Mouse (Mus musculus) liver, embryonic 16.5 days (tissue): ENCODE measurements around the gene Dok7. TPM values are rescaled to one million over a fixed set of nuclear protein-coding genes. Genes with fewer than 3 reads are reported as not detected.

Source experiments
- ATAC-seq: fragments of 200-750 bp; cut with Nextera tagmentation; 2 replicates; pipeline ENCODE4 v1.8.0; 2017; ENCODE audit warnings: low read depth, mild to moderate bottlenecking, moderate number of reproducible peaks, moderate library complexity
- H3K27ac ChIP-seq: fragments of 300-500 bp; sonication (generic); 2 replicates; pipeline ENCODE4 v1.5.1; 2014; ENCODE audit warnings: mild to moderate bottlenecking, low read length
- H3K27me3 ChIP-seq: fragments of 300-500 bp; sonication (generic); 2 replicates; pipeline ENCODE4 v1.6.1; 2014; ENCODE audit warnings: low read depth, low read length, mixed read lengths; ENCODE audit not compliant: control insufficient read depth, insufficient read depth
- H3K36me3 ChIP-seq: fragments of 300-500 bp; sonication (generic); 2 replicates; pipeline ENCODE4 v1.6.1; 2014; ENCODE audit warnings: mild to moderate bottlenecking; ENCODE audit not compliant: control insufficient read depth, insufficient read depth
- H3K4me1 ChIP-seq: fragments of 300-500 bp; sonication (generic); 2 replicates; pipeline ENCODE4 v1.6.1; 2014; ENCODE audit warnings: low read depth, low read length, mixed read lengths; ENCODE audit not compliant: control insufficient read depth
- H3K4me2 ChIP-seq: fragments of 300-500 bp; sonication (generic); 2 replicates; pipeline ENCODE4 v1.6.1; 2014; ENCODE audit warnings: low read depth, low read length, mixed read lengths
- H3K4me3 ChIP-seq: fragments of 300-500 bp; sonication (generic); 2 replicates; pipeline ENCODE4 v1.5.1; 2014; ENCODE audit warnings: low read depth, mild to moderate bottlenecking, low read length
- H3K9ac ChIP-seq: fragments of 300-500 bp; sonication (generic); 2 replicates; pipeline ENCODE4 v1.6.1; 2014; ENCODE audit warnings: low read depth, low read length
- H3K9me3 ChIP-seq: fragments of 300-500 bp; sonication (generic); replicated peaks from 2 replicates; pipeline ENCODE4 v1.6.1; 2016; ENCODE audit warnings: low read length; ENCODE audit not compliant: control insufficient read depth
- WGBS: fragments of 180-500 bp; shearing (Covaris S2); extraction: QIAGEN DNeasy Blood & Tissue Kit; methylation state at CpG from one replicate; pipeline ENCODE4 v1.1.7; 2014; ENCODE audit not compliant: insufficient replicate concordance; 5-methylcytosine and 5-hydroxymethylcytosine counted together
- polyA plus RNA-seq: library from polyadenylated mRNA; unstranded; fragments of >200 nt; fragmentation: Nextera tagmentation; extraction: Ambion mirVana; gene quantifications from 2 replicates; pipeline ENCODE4 v1.2.1, GENCODE M21; 2015

Gene Dok7
- polyA plus RNA-seq, 1 experiment from 2014 or later, result 0.19 TPM

DNA sequence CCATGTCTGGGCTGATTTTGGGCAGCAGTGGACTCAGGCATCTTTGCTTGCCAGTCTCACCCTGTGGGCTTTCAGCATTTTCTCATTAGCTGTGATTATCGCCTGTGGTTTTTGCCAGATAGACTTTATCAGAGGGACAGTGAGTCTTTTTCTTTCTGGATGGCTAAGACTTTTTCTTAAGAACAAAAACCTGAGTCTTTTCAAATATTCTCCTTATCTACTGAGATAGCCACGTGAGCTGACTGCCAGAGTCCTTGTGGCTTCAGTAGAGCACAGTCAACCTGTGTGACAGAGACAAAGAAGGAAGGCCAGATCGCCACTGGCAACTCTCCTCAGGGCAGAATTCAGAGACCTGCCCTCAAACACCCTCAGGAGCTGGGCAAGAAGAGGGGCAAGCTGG, 61.1 kb downstream of the Dok7 start:
- H3K9me3 ChIP-seq, result no peaks in the 10 kb centered on the region
- ATAC-seq, result no peak
- no peak overlapping the region for H3K4me2 ChIP-seq
- H3K27ac ChIP-seq, result no peak overlapping the region
- H3K4me3 ChIP-seq, result no peak overlapping the region
- no peak overlapping the region for H3K9ac ChIP-seq
- 27% methylated on average over 3 of the region's 3 CpGs for WGBS
- H3K27me3 ChIP-seq, result no peaks in the 10 kb centered on the region
- H3K36me3 ChIP-seq, result no peaks in the 10 kb centered on the region
- peaks cover 9% of the 10 kb centered on the region for H3K4me1 ChIP-seq

DNA sequence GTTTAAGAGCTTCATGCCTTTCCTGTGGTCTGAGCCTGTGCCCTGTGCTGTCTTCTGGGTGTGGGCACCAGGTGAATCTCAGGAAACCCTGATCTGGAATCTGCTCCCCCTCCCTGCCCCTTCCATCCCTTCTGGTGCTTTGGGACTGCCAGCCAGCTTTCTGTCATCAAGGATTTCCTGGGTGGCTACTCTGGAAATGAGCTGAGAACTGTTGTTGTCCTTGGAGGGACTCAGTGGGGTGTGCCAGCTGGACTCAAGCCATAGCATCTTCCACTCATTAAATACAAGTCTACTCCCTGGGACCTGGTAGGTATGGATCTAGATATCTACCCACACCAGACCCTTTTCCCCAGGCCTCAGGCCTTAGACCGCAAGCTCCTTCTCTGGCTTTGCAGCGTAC, 61.9 kb downstream of the Dok7 start:
- 87% methylated on average over 2 of the region's 2 CpGs for WGBS
- Histone ChIP-seq H3K4me1 (peaks cover 9% of the 10 kb centered on the region), H3K36me3 (no peaks in the 10 kb centered on the region), H3K27me3 (no peaks in the 10 kb centered on the region), H3K9me3 (no peaks in the 10 kb centered on the region), H3K4me3 (no peak overlapping the region), H3K9ac (no peak overlapping the region), H3K27ac (no peak overlapping the region), H3K4me2 (no peak overlapping the region)
- ATAC-seq, result no peak

DNA sequence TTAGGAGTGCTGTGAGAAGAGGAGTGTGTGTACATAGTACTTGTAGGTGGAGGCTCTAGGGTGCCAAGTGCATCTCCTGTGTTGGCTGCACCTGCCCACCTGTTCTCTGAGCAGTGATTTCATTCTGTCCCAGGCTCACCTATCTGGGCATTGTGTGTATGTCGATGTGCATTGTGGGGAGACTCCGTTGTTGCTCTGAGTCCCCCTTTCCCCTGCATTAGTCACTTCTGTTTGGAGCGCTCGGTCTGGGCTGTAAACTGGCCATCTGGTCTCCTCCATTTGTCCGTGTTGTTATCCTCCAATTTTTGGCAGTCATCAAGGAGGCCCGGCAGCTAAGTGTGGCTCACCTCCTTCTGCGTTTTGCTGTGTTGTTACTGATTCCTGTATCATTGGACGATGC, 63.5 kb downstream of the Dok7 start:
- H3K27me3 ChIP-seq, result no peaks in the 10 kb centered on the region
- no peak for ATAC-seq
- 66% methylated on average over 8 of the region's 8 CpGs for WGBS
- H3K9ac ChIP-seq, result no peak overlapping the region
- H3K4me3 ChIP-seq, result no peak overlapping the region
- H3K36me3 ChIP-seq, result no peaks in the 10 kb centered on the region
- peaks cover 9% of the 10 kb centered on the region for H3K4me1 ChIP-seq
- no peaks in the 10 kb centered on the region for H3K9me3 ChIP-seq
- no peak overlapping the region for H3K4me2 ChIP-seq
- no peak overlapping the region for H3K27ac ChIP-seq

DNA sequence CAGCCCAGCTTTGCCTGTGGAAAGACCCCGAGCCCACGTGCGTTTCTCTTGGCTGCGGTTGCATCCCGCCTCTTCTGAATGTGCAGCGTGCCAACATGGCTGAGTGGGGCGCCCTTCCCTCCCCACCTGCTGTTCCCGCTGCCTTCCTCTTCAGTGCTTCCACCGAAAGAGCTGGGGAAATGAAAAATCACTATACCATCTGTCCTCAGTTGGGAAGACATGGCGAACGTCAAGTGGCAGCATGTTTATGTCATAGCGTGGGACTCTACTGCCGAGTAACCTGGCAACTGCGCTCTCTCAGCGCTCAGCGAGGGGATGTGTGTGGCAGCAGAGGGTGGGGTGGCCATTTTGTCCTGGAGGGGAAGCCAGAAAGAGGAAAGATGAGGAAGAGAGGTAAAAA, 72.6 kb downstream of the Dok7 start:
- 78% methylated on average over 16 of the region's 16 CpGs for WGBS
- Histone ChIP-seq H3K27me3 (no peaks in the 10 kb centered on the region), H3K27ac (no peak overlapping the region), H3K9me3 (no peaks in the 10 kb centered on the region), H3K4me3 (no peak overlapping the region), H3K36me3 (no peaks in the 10 kb centered on the region), H3K9ac (no peak overlapping the region), H3K4me1 (no peaks in the 10 kb centered on the region), H3K4me2 (no peak overlapping the region)
- no peak for ATAC-seq

DNA sequence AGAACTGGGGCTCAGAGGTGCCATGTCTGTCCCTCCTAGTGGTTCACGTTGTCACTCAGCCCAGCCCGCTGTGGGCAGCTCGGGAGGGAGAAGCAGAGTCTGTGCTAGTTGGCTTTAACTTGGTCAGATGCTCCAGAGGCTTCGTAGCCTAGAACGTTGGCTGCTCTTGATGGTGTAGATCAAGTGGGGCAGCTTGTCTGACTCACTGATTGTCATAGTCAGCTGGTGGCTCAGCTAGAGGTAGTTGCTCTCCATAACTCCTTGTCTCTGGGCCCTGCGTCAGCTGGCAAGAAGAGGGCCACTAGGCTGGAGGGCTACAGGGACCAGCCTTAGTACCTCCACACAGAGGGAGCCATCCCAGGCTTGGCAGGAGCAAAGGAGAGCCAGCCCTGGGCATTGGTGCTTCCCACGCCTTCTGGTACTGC, 73.2 kb downstream of the Dok7 start:
- H3K9ac ChIP-seq, result no peak overlapping the region
- ATAC-seq, result no peak
- no peak overlapping the region for H3K4me2 ChIP-seq
- no peak overlapping the region for H3K27ac ChIP-seq
- 78% methylated on average over 7 of the region's 7 CpGs for WGBS
- no peaks in the 10 kb centered on the region for H3K9me3 ChIP-seq
- no peaks in the 10 kb centered on the region for H3K27me3 ChIP-seq
- H3K36me3 ChIP-seq, result no peaks in the 10 kb centered on the region
- H3K4me3 ChIP-seq, result no peak overlapping the region
- no peaks in the 10 kb centered on the region for H3K4me1 ChIP-seq

DNA sequence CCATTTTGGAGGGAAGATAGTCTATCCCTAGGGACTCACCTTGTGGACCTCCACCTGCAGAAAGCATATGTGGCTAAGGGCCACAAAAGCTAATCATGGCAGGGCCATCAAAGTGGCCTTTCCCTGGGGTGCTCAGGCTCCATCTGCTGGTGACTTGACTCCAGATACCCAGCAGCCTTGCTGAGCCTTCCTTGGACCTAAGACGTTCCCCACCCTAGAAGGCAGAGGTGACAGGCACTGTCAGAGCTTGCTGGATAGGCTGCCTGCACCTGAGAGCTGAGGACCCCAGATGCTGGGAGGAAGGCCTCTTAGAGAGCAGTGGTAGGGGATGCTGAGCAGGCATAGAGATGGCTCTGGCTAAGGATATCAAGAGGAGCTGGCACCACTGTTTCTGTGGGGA, 74.7 kb downstream of the Dok7 start:
- Histone ChIP-seq H3K36me3 (no peaks in the 10 kb centered on the region), H3K4me3 (no peak overlapping the region), H3K4me2 (no peak overlapping the region), H3K9ac (no peak overlapping the region), H3K9me3 (no peaks in the 10 kb centered on the region), H3K27me3 (no peaks in the 10 kb centered on the region), H3K27ac (no peak overlapping the region), H3K4me1 (no peaks in the 10 kb centered on the region)
- no peak for ATAC-seq
- 28% methylated on average over 1 of the region's 1 CpGs for WGBS

DNA sequence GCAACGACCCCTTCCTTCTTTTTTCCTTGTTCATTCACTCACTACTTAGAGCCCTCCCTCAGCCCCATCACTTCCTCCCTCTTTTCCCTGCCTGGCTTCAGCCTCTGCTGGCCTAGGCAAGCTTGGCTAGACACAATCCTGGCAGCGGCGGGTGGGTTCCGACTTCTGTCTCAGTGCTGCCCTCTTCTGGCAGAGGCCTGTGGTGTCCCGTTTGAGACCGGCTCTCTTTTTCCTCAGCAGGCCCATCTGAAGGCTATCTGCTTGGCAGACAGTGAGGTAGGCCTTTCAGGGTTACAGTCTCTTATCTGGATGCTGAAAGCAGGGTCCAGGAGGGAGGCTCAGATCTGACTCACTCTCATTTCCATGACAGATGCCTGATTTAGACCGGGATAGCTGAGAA, 75.2 kb downstream of the Dok7 start:
- H3K9me3 ChIP-seq, result no peaks in the 10 kb centered on the region
- no peak for ATAC-seq
- 6% methylated on average over 7 of the region's 7 CpGs for WGBS
- no peak overlapping the region for H3K9ac ChIP-seq
- H3K4me1 ChIP-seq, result no peaks in the 10 kb centered on the region
- H3K36me3 ChIP-seq, result no peaks in the 10 kb centered on the region
- no peak overlapping the region for H3K27ac ChIP-seq
- H3K27me3 ChIP-seq, result no peaks in the 10 kb centered on the region
- no peak overlapping the region for H3K4me2 ChIP-seq
- no peak overlapping the region for H3K4me3 ChIP-seq

DNA sequence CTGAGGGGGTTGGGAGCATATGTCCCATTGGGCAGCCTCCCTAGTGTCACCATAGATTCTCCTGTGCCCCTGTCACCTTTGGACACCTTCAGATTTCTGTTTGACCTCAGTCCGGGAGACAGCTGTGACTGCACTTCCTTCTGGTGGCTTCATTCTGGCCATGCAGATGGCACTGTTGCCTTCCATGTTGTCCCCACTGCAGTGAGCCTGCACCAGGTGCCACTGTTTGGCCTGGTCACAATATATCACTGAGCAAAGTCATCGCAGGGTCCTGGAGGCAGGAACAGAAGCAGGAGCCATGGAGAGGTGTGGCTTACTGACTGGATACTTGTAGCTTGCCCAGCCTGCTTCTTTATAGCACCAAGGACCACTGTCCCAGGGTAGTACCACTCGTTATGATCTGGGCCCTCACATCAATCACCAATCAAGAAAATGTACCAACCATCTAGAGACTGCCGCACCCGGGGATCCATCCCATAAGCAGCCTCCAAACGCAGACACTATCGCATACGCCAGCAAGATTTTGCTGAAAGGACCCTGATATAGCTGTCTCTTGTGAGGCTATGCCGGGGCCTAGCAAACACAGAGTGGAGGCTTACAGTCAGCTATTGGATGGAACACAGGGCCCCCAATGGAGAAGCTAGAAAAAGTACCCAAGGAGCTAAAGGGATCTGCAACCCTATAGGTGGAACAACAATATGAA, 75.9 kb downstream of the Dok7 start:
- WGBS, result 83% methylated on average over 9 of the region's 9 CpGs
- Histone ChIP-seq H3K27me3 (no peaks in the 10 kb centered on the region), H3K27ac (no peak overlapping the region), H3K4me3 (no peak overlapping the region), H3K9ac (no peak overlapping the region), H3K9me3 (no peaks in the 10 kb centered on the region), H3K4me1 (no peaks in the 10 kb centered on the region), H3K4me2 (no peak overlapping the region), H3K36me3 (no peaks in the 10 kb centered on the region)
- ATAC-seq, result no peak

DNA sequence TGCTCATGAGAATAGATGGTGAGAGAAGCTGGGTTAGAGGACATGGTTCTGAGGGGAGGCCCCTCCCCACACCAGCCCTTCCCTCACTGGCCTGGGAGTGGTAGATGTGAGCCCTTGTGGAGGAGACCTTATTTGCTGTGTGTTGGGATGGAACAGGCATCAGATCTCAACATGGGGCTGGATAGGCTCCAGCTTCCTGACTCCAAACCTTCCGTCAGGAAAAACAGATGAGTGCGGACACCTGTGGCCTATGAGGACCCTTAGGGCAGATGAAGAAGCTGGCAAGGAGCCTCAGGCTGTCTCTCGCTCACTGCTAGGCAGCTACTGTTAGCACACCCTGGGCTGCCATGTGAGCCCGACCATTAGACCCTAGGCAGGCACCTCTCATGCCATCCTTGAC, 76.9 kb downstream of the Dok7 start:
- no peak overlapping the region for H3K4me3 ChIP-seq
- H3K36me3 ChIP-seq, result no peaks in the 10 kb centered on the region
- H3K27ac ChIP-seq, result no peak overlapping the region
- H3K9me3 ChIP-seq, result no peaks in the 10 kb centered on the region
- H3K27me3 ChIP-seq, result no peaks in the 10 kb centered on the region
- no peak overlapping the region for H3K9ac ChIP-seq
- H3K4me1 ChIP-seq, result no peaks in the 10 kb centered on the region
- no peak for ATAC-seq
- 70% methylated on average over 4 of the region's 4 CpGs for WGBS
- no peak overlapping the region for H3K4me2 ChIP-seq
